Mouse (Mus musculus): ENCODE data around the gene Amigo1. TPM values are rescaled to one million over a fixed set of nuclear protein-coding genes. Genes with fewer than 3 reads are reported as not detected.
"Not testable (repeated sequence)": the region's sequence is repeated elsewhere in the genome, so short reads cannot be mapped to it uniquely, and the experiment has no call there.

Gene Amigo1
- polyA plus RNA-seq, 1 experiment from 2014 or later = 2.4 TPM

GRCm38 (mm10) chr3:108214734-108215133 is 28.6 kb downstream of the Amigo1 start:
- WGBS = 8% methylated on average over 5 of the region's 5 CpGs
- no peak for ATAC-seq (ENCODE audit: low read depth)
- Histone ChIP-seq H3K27ac (ENCODE audit: low read length) (no peak overlapping the region), H3K4me1 (replicated peaks; ENCODE audit: control insufficient read depth, insufficient read depth, low read length) (peaks cover 4% of the 10 kb centered on the region), H3K9me3 (ENCODE audit: control insufficient read depth, low read length) (no peaks in the 10 kb centered on the region), H3K36me3 (ENCODE audit: control insufficient read depth, insufficient read depth, low read length) (no peaks in the 10 kb centered on the region), H3K4me2 (ENCODE audit: low read depth, low read length) (no peak overlapping the region), H3K27me3 (ENCODE audit: control insufficient read depth, insufficient read depth, low read depth, low read length) (no peaks in the 10 kb centered on the region), H3K4me3 (ENCODE audit: low read length) (no peak overlapping the region), H3K9ac (ENCODE audit: low read length) (no peak overlapping the region)

- ATAC-seq (ENCODE audit: low read depth) = no peak
- 66% methylated on average over 3 of the region's 3 CpGs for WGBS
- Histone ChIP-seq H3K4me3 (ENCODE audit: low read length) (no peak overlapping the region), H3K27ac (ENCODE audit: low read length) (no peak overlapping the region), H3K9me3 (ENCODE audit: control insufficient read depth, low read length) (no peaks in the 10 kb centered on the region), H3K4me1 (replicated peaks; ENCODE audit: control insufficient read depth, insufficient read depth, low read length) (no peaks in the 10 kb centered on the region), H3K9ac (ENCODE audit: low read length) (no peak overlapping the region), H3K4me2 (ENCODE audit: low read depth, low read length) (no peak overlapping the region), H3K36me3 (ENCODE audit: control insufficient read depth, insufficient read depth, low read length) (no peaks in the 10 kb centered on the region), H3K27me3 (ENCODE audit: control insufficient read depth, insufficient read depth, low read depth, low read length) (peaks cover 19% of the 10 kb centered on the region)
These were observed 34.5 kb downstream of the Amigo1 start for GRCm38 (mm10) chr3:108220661-108221060.

- Histone ChIP-seq H3K4me1 (replicated peaks; ENCODE audit: control insufficient read depth, insufficient read depth, low read length) (peaks cover 4% of the 10 kb centered on the region; the same call in 1 of the 2 replicates), H3K27ac (ENCODE audit: low read length) (no peak overlapping the region), H3K27me3 (ENCODE audit: control insufficient read depth, insufficient read depth, low read depth, low read length) (peaks cover 37% of the 10 kb centered on the region), H3K9me3 (ENCODE audit: control insufficient read depth, low read length) (no peaks in the 10 kb centered on the region), H3K4me3 (ENCODE audit: low read length) (peak overlapping the region; percentile 51), H3K9ac (ENCODE audit: low read length) (peak overlapping the region; percentile 61), H3K4me2 (ENCODE audit: low read depth, low read length) (peak overlapping the region; percentile 69), H3K36me3 (ENCODE audit: control insufficient read depth, insufficient read depth, low read length) (no peaks in the 10 kb centered on the region)
- WGBS = 3% methylated on average over 52 of the region's 67 CpGs
- ATAC-seq (ENCODE audit: low read depth) = peak; percentile 49; the same call in 1 of the 2 replicates
These were observed 39.8 kb downstream of the Amigo1 start for GRCm38 (mm10) chr3:108225711-108226557.

GRCm38 (mm10) chr3:108226558-108227350 is 40.6 kb downstream of the Amigo1 start, which contains the start of gene Sypl2:
Gene Sypl2, minus strand, starts transcription at chr3:108226648.
- Histone ChIP-seq H3K4me3 (ENCODE audit: low read length) (peak within 1 kb of the TSS; percentile 51), H3K36me3 (ENCODE audit: control insufficient read depth, insufficient read depth, low read length) (no peaks in the 10 kb centered on the region), H3K9me3 (ENCODE audit: control insufficient read depth, low read length) (no peaks in the 10 kb centered on the region), H3K9ac (ENCODE audit: low read length) (peak within 1 kb of the TSS; percentile 61), H3K4me2 (ENCODE audit: low read depth, low read length) (peak within 1 kb of the TSS; percentile 69), H3K27me3 (ENCODE audit: control insufficient read depth, insufficient read depth, low read depth, low read length) (peaks cover 37% of the 10 kb centered on the region), H3K27ac (ENCODE audit: low read length) (no peak within 1 kb of the TSS), H3K4me1 (replicated peaks; ENCODE audit: control insufficient read depth, insufficient read depth, low read length) (peaks cover 4% of the 10 kb centered on the region; the same call in 1 of the 2 replicates)
- peak; percentile 47; the same call in 1 of the 2 replicates for ATAC-seq (ENCODE audit: low read depth)
- WGBS = 5% methylated on average over 41 of the region's 44 CpGs

- 79% methylated on average over 2 of the region's 2 CpGs for WGBS
These were observed 41.4 kb downstream of the Amigo1 start for GRCm38 (mm10) chr3:108227521-108227920.

GRCm38 (mm10) chr3:108231646-108232045 is 45.5 kb downstream of the Amigo1 start:
- ATAC-seq (ENCODE audit: low read depth) = no peak
- no peak overlapping the region for H3K9ac ChIP-seq (ENCODE audit: low read length)
- H3K4me1 ChIP-seq (replicated peaks; ENCODE audit: control insufficient read depth, insufficient read depth, low read length) = no peaks in the 10 kb centered on the region
- no peak overlapping the region for H3K4me3 ChIP-seq (ENCODE audit: low read length)
- peaks cover 10% of the 10 kb centered on the region for H3K27me3 ChIP-seq (ENCODE audit: control insufficient read depth, insufficient read depth, low read depth, low read length)
- no peak overlapping the region for H3K27ac ChIP-seq (ENCODE audit: low read length)
- no peaks in the 10 kb centered on the region for H3K9me3 ChIP-seq (ENCODE audit: control insufficient read depth, low read length)
- 56% methylated on average over 4 of the region's 4 CpGs for WGBS
- no peak overlapping the region for H3K4me2 ChIP-seq (ENCODE audit: low read depth, low read length)
- H3K36me3 ChIP-seq (ENCODE audit: control insufficient read depth, insufficient read depth, low read length) = no peaks in the 10 kb centered on the region

More at GRCm38 (mm10) chr3:108227521-108227920, 41.4 kb downstream of the Amigo1 start:
- H3K36me3 ChIP-seq (ENCODE audit: control insufficient read depth, insufficient read depth, low read length) = no peaks in the 10 kb centered on the region
- H3K4me2 ChIP-seq (ENCODE audit: low read depth, low read length) = no peak overlapping the region
- ATAC-seq (ENCODE audit: low read depth) = no peak
- H3K4me3 ChIP-seq (ENCODE audit: low read length) = no peak overlapping the region
- H3K4me1 ChIP-seq (replicated peaks; ENCODE audit: control insufficient read depth, insufficient read depth, low read length) = peaks cover 4% of the 10 kb centered on the region; the same call in 1 of the 2 replicates
- no peak overlapping the region for H3K27ac ChIP-seq (ENCODE audit: low read length)
- H3K27me3 ChIP-seq (ENCODE audit: control insufficient read depth, insufficient read depth, low read depth, low read length) = peaks cover 33% of the 10 kb centered on the region
- H3K9me3 ChIP-seq (ENCODE audit: control insufficient read depth, low read length) = no peaks in the 10 kb centered on the region
- no peak overlapping the region for H3K9ac ChIP-seq (ENCODE audit: low read length)

- ATAC-seq (ENCODE audit: low read depth); H3K36me3 ChIP-seq (ENCODE audit: control insufficient read depth, insufficient read depth, low read length); H3K9ac ChIP-seq (ENCODE audit: low read length); H3K4me3 ChIP-seq (ENCODE audit: low read length); H3K9me3 ChIP-seq (ENCODE audit: control insufficient read depth, low read length); H3K27ac ChIP-seq (ENCODE audit: low read length); H3K27me3 ChIP-seq (ENCODE audit: control insufficient read depth, insufficient read depth, low read depth, low read length); H3K4me2 ChIP-seq (ENCODE audit: low read depth, low read length); H3K4me1 ChIP-seq (replicated peaks; ENCODE audit: control insufficient read depth, insufficient read depth, low read length): not testable (repeated sequence)
- WGBS = 77% methylated on average over 4 of the region's 4 CpGs
These were observed 51.5 kb downstream of the Amigo1 start for GRCm38 (mm10) chr3:108237474-108238102.

- ATAC-seq (ENCODE audit: low read depth) = no peak
- H3K4me2 ChIP-seq (ENCODE audit: low read depth, low read length) = no peak overlapping the region
- 84% methylated on average over 3 of the region's 3 CpGs for WGBS
These were observed 55.2 kb downstream of the Amigo1 start for GRCm38 (mm10) chr3:108241243-108241839.

More at GRCm38 (mm10) chr3:108241243-108241839, 55.2 kb downstream of the Amigo1 start:
- H3K4me3 ChIP-seq (ENCODE audit: low read length) = no peak overlapping the region
- H3K27me3 ChIP-seq (ENCODE audit: control insufficient read depth, insufficient read depth, low read depth, low read length) = no peaks in the 10 kb centered on the region
- no peak overlapping the region for H3K9ac ChIP-seq (ENCODE audit: low read length)
- no peaks in the 10 kb centered on the region for H3K9me3 ChIP-seq (ENCODE audit: control insufficient read depth, low read length)
- H3K27ac ChIP-seq (ENCODE audit: low read length) = no peak overlapping the region
- H3K36me3 ChIP-seq (ENCODE audit: control insufficient read depth, insufficient read depth, low read length) = no peaks in the 10 kb centered on the region
- H3K4me1 ChIP-seq (replicated peaks; ENCODE audit: control insufficient read depth, insufficient read depth, low read length) = no peaks in the 10 kb centered on the region

Data from lung, embryonic 16.5 days (tissue).